Comparison of ENCODE assay signal across 9 mouse cellular contexts in the genomic region with DNA sequence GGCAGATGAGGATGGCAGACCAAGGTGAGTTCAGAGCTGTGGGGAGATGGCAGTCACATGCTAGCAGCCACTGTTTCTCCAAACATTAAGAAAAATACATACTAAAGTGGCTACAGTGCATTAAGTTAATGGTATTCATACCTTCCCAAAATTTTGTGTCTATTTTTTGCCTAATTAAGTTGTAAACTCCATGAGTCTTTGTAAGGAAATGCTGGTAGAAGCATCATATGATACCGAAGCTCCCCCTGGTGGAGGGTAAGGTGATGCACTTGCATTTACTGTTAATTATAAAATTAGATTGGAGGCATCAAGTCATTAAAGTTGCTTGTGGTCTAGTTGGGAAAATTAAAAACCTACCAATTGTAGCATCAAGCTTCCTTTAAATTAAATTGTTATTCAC. TPM values are rescaled to one million over a fixed set of nuclear protein-coding genes. Genes with fewer than 3 reads are reported as not detected.
DNase-seq lines count a peak whose midpoint lies in the region; ATAC-seq and TF ChIP-seq lines count a peak whose summit lies in the region.
"Had no signal": no experiment of that assay in that cellular context is flagged by ENCODE, and none has a peak within 500 bp of the region (broad histone marks: within the 10 kb centered on the region; RNA-seq: fewer than 3 reads in every experiment).

No protein-coding gene starts in this region.

- peak; percentile 83 for DNase-seq in hindbrain, postnatal 0 days (ENCODE audit: low spot score)
- DNase-seq in 416B (ENCODE audit: low read depth) (peak; percentile 78), G1E (ENCODE audit: low spot score) (no peak)
- peak; percentile 86 to 91 for DNase-seq in cerebellum, postnatal 10 days
- peak; percentile 67 to 70 for DNase-seq in kidney, postnatal 4 days
- peak; percentile 66 for DNase-seq in right cerebral cortex, postnatal 4 days
- no peak for DNase-seq in gastrocnemius, postnatal 4 days (ENCODE audit: low spot score in 2 of 2)

- no peaks in the 10 kb centered on the region for H3K4me1 ChIP-seq in hindbrain, postnatal 0 days (ENCODE audit: insufficient read depth, low read length)
- no peaks in the 10 kb centered on the region for H3K4me1 ChIP-seq in hindbrain, embryonic 12.5 days
- no peaks in the 10 kb centered on the region for H3K4me1 ChIP-seq in G1E (ENCODE audit: insufficient read depth, low read depth, low read length)
- H3K4me1 ChIP-seq: limb, embryonic 13.5 days had no signal

- H3K4me3 ChIP-seq in hindbrain, postnatal 0 days (ENCODE audit: low read length): no peak overlapping the region
- no peak overlapping the region for H3K4me3 ChIP-seq in hindbrain, embryonic 12.5 days
- H3K4me3 ChIP-seq in G1E (ENCODE audit: low read depth, low read length): no peak overlapping the region
- H3K4me3 ChIP-seq: limb, embryonic 13.5 days had no signal

- no peak overlapping the region for H3K27ac ChIP-seq in hindbrain, postnatal 0 days
- no peak overlapping the region for H3K27ac ChIP-seq in hindbrain, embryonic 12.5 days
- H3K27ac ChIP-seq: limb, embryonic 13.5 days had no signal

- H3K4me2 ChIP-seq in hindbrain, postnatal 0 days (ENCODE audit: low read depth, low read length): no peak overlapping the region
- H3K4me2 ChIP-seq in hindbrain, embryonic 12.5 days (replicated peaks): no peak overlapping the region
- H3K4me2 ChIP-seq: limb, embryonic 13.5 days had no signal

- 4% methylated on average over 1 of the region's 1 CpGs for WGBS in hindbrain, postnatal 0 days
- 5% methylated on average over 1 of the region's 1 CpGs for WGBS in hindbrain, embryonic 12.5 days

- TF ChIP-seq CTCF in hindbrain, postnatal 0 days (IDR thresholded peaks at IDR 0.05; ENCODE audit: low read depth): peak; percentile 86
- TF ChIP-seq CTCF in G1E (IDR thresholded peaks at IDR 0.05; ENCODE audit: low read depth, low read length): peak; percentile 48; the same call in 1 of the 2 replicates

- no peak overlapping the region for H3K9ac ChIP-seq in hindbrain, postnatal 0 days (replicated peaks; ENCODE audit: low read length)
- no peak overlapping the region for H3K9ac ChIP-seq in hindbrain, embryonic 12.5 days
- H3K9ac ChIP-seq: limb, embryonic 13.5 days had no signal

- no peaks in the 10 kb centered on the region; the same call in 1 of the 2 replicates for H3K36me3 ChIP-seq in hindbrain, postnatal 0 days (ENCODE audit: insufficient read depth, low read length)
- peaks cover 5% of the 10 kb centered on the region; the same call in 1 of the 2 replicates for H3K36me3 ChIP-seq in hindbrain, embryonic 12.5 days
- peaks cover 74% of the 10 kb centered on the region for H3K36me3 ChIP-seq in G1E (replicated peaks)

- no peak for ATAC-seq in hindbrain, postnatal 0 days
- ATAC-seq in hindbrain, embryonic 12.5 days (ENCODE audit: low FRiP score): no peak
- ATAC-seq in G1E (ENCODE audit: extremely low read depth, insufficient number of reproducible peaks, low FRiP score, poor library complexity, severe bottlenecking): no peak; the same call in 1 of the 2 replicates

- H3K9me3 ChIP-seq in hindbrain, postnatal 0 days (ENCODE audit: low read length): no peaks in the 10 kb centered on the region
- H3K9me3 ChIP-seq in hindbrain, embryonic 12.5 days (replicated peaks): no peaks in the 10 kb centered on the region
- H3K9me3 ChIP-seq in G1E (replicated peaks): no peaks in the 10 kb centered on the region
- H3K9me3 ChIP-seq: limb, embryonic 13.5 days had no signal

- no peaks in the 10 kb centered on the region for H3K27me3 ChIP-seq in hindbrain, postnatal 0 days (ENCODE audit: insufficient read depth, low read length)
- no peaks in the 10 kb centered on the region; the same call in 1 of the 2 replicates for H3K27me3 ChIP-seq in hindbrain, embryonic 12.5 days
- H3K27me3 ChIP-seq in G1E (ENCODE audit: insufficient read depth, low read length): no peaks in the 10 kb centered on the region
- H3K27me3 ChIP-seq: limb, embryonic 13.5 days had no signal

RNA-seq across cellular contexts. Expression of gene Inka2, which starts 21.6 kb away (rescaled TPM):
- total RNA-seq in hindbrain, postnatal 0 days (2014; rRNA removed): 11.1 and 15.0 TPM in 2 replicates
- polyA plus RNA-seq in hindbrain, postnatal 0 days (2015; fragmentation: Nextera tagmentation; extraction: Ambion mirVana): 5.5 and 8.5 TPM in 2 replicates
- 2.4 and 2.6 TPM in 2 replicates for polyA plus RNA-seq in hindbrain, embryonic 12.5 days (2016; fragmentation: Nextera tagmentation; extraction: Ambion mirVana)
- total RNA-seq in G1E (2014; fragmentation: Nextera tagmentation) (1.6 and 4.6 TPM in 2 replicates), G1E (2017) (3.0 and 3.8 TPM in 2 replicates)
- 1.9 and 2.2 TPM in 2 replicates for polyA plus RNA-seq in G1E (2012)
- 10 to 100 TPM; 28.5 to 29.0 TPM for total RNA-seq in gastrocnemius, postnatal 4 days (2021)

RNA-seq across cellular contexts. Expression of gene Ddx20, which starts 38.7 kb away (rescaled TPM):
- total RNA-seq in hindbrain, postnatal 0 days (2014; rRNA removed): 18.1 and 23.8 TPM in 2 replicates
- 14.4 and 15.8 TPM in 2 replicates for polyA plus RNA-seq in hindbrain, postnatal 0 days (2015; fragmentation: Nextera tagmentation; extraction: Ambion mirVana)
- 34.6 and 36.7 TPM in 2 replicates for polyA plus RNA-seq in hindbrain, embryonic 12.5 days (2016; fragmentation: Nextera tagmentation; extraction: Ambion mirVana)
- total RNA-seq in G1E (2014; fragmentation: Nextera tagmentation) (32.2 and 34.1 TPM in 2 replicates), G1E (2017) (70.5 and 75.5 TPM in 2 replicates)
- polyA plus RNA-seq in G1E (2012): 13.9 and 16.1 TPM in 2 replicates
- total RNA-seq in gastrocnemius, postnatal 4 days (2021): 10 to 100 TPM; 12.3 to 15.1 TPM

Comparison
In these comparisons a context has a peak if more than half of its experiments do, and no peak if none do; other contexts are left out.
1. DNase-seq: peak in hindbrain, postnatal 0 days (single experiment), 416B (single experiment), cerebellum, postnatal 10 days (2 of 2), kidney, postnatal 4 days (2 of 2) and right cerebral cortex, postnatal 4 days (single experiment); none in G1E (single experiment) and gastrocnemius, postnatal 4 days (0 of 2).